Mouse (Mus musculus) adrenal gland, adult 10 weeks (tissue): Measurements from ENCODE around the gene Gm7347. TPM values are rescaled to one million over a fixed set of nuclear protein-coding genes. Genes with fewer than 3 reads are reported as not detected.

Experiments used
- polyA plus RNA-seq: library from polyadenylated mRNA; stranded (reverse); fragments of 350-450 nt; fragmentation: Illumina TruSeq; extraction: RNeasy Lipid Tissue Mini Kit (QIAGEN cat#74804); gene quantifications from one replicate; pipeline ENCODE4 v1.2.3, GENCODE M21; 2014; ENCODE audit warnings: low read depth, low replicate concordance

Gm7347 gene
- not detected for polyA plus RNA-seq

GRCm38 (mm10) chr5:26058481-26058880, at the start of gene Gm7347:
TSS of gene Gm7347 (minus strand) at chr5:26058581.

GRCm38 (mm10) chr5:26105262-26105661, 46.9 kb upstream of the Gm7347 start, which contains the start of gene 5031410I06Rik:
TSS of gene 5031410I06Rik (minus strand) at chr5:26105362.

GRCm38 (mm10) chr5:26089191-26089590, 30.8 kb upstream of the Gm7347 start, which contains the start of gene Gm10471:
TSS of gene Gm10471 (minus strand) at chr5:26089291.

GRCm38 (mm10) chr5:26039458-26039857, 18.9 kb downstream of the Gm7347 start, which contains the start of gene Speer4a:
TSS of gene Speer4a (minus strand) at chr5:26039558.

GRCm38 (mm10) chr5:26022816-26023215, 35.6 kb downstream of the Gm7347 start, which contains the start of gene Gm5862:
TSS of gene Gm5862 (minus strand) at chr5:26022916.

GRCm38 (mm10) chr5:26004698-26005097, 53.7 kb downstream of the Gm7347 start, which contains the start of gene Gm1979:
TSS of gene Gm1979 (minus strand) at chr5:26004798.

Other genes with a start within 250 kb of the Gm7347 start
- gene Gm21663, start 116.2 kb downstream of the Gm7347 start, polyA plus RNA-seq = not detected
- not detected for gene Gm21671, start 104.2 kb downstream of the Gm7347 start, polyA plus RNA-seq
- gene Gm21680, start 85.9 kb downstream of the Gm7347 start, polyA plus RNA-seq = not detected
- gene Gm21698, start 69.9 kb downstream of the Gm7347 start, polyA plus RNA-seq = not detected
- gene Gm1979, start 53.8 kb downstream of the Gm7347 start, polyA plus RNA-seq = not detected
- not detected for gene Gm5862, start 35.7 kb downstream of the Gm7347 start, polyA plus RNA-seq
- gene Speer4a, start 19.0 kb downstream of the Gm7347 start, polyA plus RNA-seq = 0.17 TPM
- not detected for gene Gm10471, start 30.7 kb upstream of the Gm7347 start, polyA plus RNA-seq
- gene 5031410I06Rik, start 46.8 kb upstream of the Gm7347 start, polyA plus RNA-seq = not detected
- not detected for gene Gm10220, start 62.8 kb upstream of the Gm7347 start, polyA plus RNA-seq
- 0.87 TPM for gene Gm7361, start 199.1 kb upstream of the Gm7347 start, polyA plus RNA-seq